Mouse (Mus musculus) midbrain, embryonic 10.5 days (tissue): ENCODE data around the gene Gm7697. TPM values are rescaled to one million over a fixed set of nuclear protein-coding genes. Genes with fewer than 3 reads are reported as not detected.
"Not testable (repeated sequence)": the region's sequence is repeated elsewhere in the genome, so short reads cannot be mapped to it uniquely, and the experiment has no call there.

Experiments used
- DNase-seq: peaks from one replicate; pipeline ENCODE4 v3.0.0-alpha.2; 2017; ENCODE audit warnings: low spot score
- H3K27ac ChIP-seq: fragments of 300-500 bp; sonication (generic); replicated peaks from 2 replicates; pipeline ENCODE4 v1.5.1; 2016; ENCODE audit warnings: mild to moderate bottlenecking
- H3K27me3 ChIP-seq: fragments of 300-500 bp; sonication (generic); 2 replicates; pipeline ENCODE4 v1.6.1; 2016; ENCODE audit warnings: low read depth, mild to moderate bottlenecking; ENCODE audit not compliant: poor library complexity, severe bottlenecking
- H3K36me3 ChIP-seq: fragments of 300-500 bp; sonication (generic); 2 replicates; pipeline ENCODE4 v1.6.1; 2016; ENCODE audit warnings: mild to moderate bottlenecking, moderate library complexity
- H3K4me1 ChIP-seq: fragments of 300-500 bp; sonication (generic); 2 replicates; pipeline ENCODE4 v1.6.1; 2016
- H3K4me3 ChIP-seq: fragments of 300-500 bp; sonication (generic); 2 replicates; pipeline ENCODE4 v1.5.1; 2016; ENCODE audit warnings: mild to moderate bottlenecking, moderate library complexity
- H3K9me3 ChIP-seq: fragments of 300-500 bp; sonication (generic); replicated peaks from 2 replicates; pipeline ENCODE4 v1.6.1; 2016; ENCODE audit warnings: mild to moderate bottlenecking
- WGBS: fragments of 180-500 bp; shearing (Covaris S2); methylation state at CpG from one replicate; pipeline ENCODE4 v1.1.7; 2016; 5-methylcytosine and 5-hydroxymethylcytosine counted together
- polyA plus RNA-seq: library from polyadenylated mRNA; unstranded; fragments of >200 nt; fragmentation: Nextera tagmentation; extraction: Ambion mirVana; gene quantifications from 2 replicates; pipeline ENCODE4 v1.2.1, GENCODE M21; 2016

Gm7697 gene
- not detected in 2 replicates for polyA plus RNA-seq

DNA sequence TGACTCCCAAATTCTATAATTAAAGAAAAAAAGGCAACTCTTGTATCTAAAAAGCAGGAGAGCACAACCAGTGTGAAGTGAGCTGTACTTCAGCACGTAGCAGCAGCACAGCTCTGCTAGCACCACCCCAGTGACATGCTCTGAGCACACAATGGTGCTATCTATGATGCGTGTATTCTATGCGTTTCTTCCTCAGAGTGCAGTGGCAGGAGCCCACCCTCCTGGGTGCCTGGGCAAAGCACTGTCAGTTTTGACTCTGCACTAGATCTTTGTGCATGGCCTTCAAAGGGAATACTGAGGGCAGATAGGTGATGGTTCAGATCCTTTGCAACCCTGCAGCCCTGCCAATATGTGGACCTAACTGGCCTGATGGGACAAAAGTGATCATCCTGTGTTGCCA is at the start of gene Gm7697:
Gene Gm7697, minus strand, starts transcription at position 101 of the 400 bp plus-strand sequence.
- not testable (repeated sequence) for DNase-seq, H3K36me3 ChIP-seq, H3K9me3 ChIP-seq, H3K4me1 ChIP-seq, H3K27me3 ChIP-seq, H3K27ac ChIP-seq, H3K4me3 ChIP-seq
- 94% methylated on average over 2 of the region's 3 CpGs for WGBS

DNA sequence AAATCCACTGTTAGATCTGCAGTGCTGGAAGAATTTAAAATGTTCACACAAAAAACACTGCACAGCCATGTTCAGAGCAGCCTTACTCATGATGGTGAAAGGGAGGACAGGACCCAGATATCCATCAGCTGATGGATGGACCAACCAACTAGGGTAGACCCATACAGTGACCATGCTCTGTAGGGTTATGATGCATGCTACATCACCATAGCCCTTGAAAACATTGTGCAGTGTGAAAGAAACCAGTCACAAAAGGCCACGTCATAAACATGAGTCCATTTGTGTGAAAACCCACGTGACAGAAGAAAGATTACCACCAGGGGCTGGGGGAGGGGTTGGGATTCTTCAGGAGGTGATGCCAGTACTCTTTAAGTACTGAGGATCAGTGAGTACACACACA is 28.5 kb upstream of the Gm7697 start:
- H3K36me3 ChIP-seq, H3K27me3 ChIP-seq, H3K9me3 ChIP-seq, H3K27ac ChIP-seq, DNase-seq, H3K4me3 ChIP-seq, H3K4me1 ChIP-seq: not testable (repeated sequence)
- WGBS = 50% methylated on average over 2 of the region's 2 CpGs

GRCm38 (mm10) chr8:69549556-69549955 is 26.8 kb upstream of the Gm7697 start:
- WGBS = 15% methylated on average over 8 of the region's 8 CpGs
- not testable (repeated sequence) for H3K4me3 ChIP-seq, H3K36me3 ChIP-seq

DNA sequence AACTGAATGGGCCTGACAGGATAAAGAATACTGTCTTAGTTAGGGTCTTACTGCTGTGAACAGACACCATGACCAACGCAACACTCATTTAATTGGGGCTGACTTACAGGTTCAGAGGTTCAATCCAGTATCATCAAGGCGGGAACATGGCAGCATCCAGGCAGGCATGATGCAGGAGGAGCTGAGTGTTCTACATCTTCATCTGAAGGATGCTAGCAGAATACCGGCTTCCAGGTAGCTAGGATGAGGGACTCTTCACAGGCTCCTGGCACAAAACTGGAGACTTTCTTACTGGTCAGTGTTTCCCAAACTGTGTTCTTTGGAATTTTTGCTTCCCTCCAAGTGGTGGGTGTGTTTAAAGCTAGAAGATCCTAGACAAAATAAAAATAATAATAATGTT is 25.3 kb upstream of the Gm7697 start:
- not testable (repeated sequence) for H3K4me1 ChIP-seq, H3K27ac ChIP-seq, H3K4me3 ChIP-seq, H3K27me3 ChIP-seq, H3K9me3 ChIP-seq, H3K36me3 ChIP-seq, DNase-seq
- WGBS = 89% methylated on average over 3 of the region's 3 CpGs

More at GRCm38 (mm10) chr8:69549556-69549955, 26.8 kb upstream of the Gm7697 start:
- H3K27me3 ChIP-seq, H3K27ac ChIP-seq, H3K4me1 ChIP-seq, H3K9me3 ChIP-seq: not testable (repeated sequence)
- DNase-seq = peak; percentile 52

GRCm38 (mm10) chr8:69547208-69547607 is 24.4 kb upstream of the Gm7697 start:
- H3K36me3 ChIP-seq, H3K27me3 ChIP-seq, DNase-seq, H3K27ac ChIP-seq, H3K4me3 ChIP-seq, H3K9me3 ChIP-seq, H3K4me1 ChIP-seq: not testable (repeated sequence)
- WGBS = 76% methylated on average over 7 of the region's 7 CpGs

- not testable (repeated sequence) for H3K4me3 ChIP-seq, H3K36me3 ChIP-seq, H3K27me3 ChIP-seq, H3K9me3 ChIP-seq, H3K27ac ChIP-seq, H3K4me1 ChIP-seq, DNase-seq
- WGBS = 50% methylated on average over 1 of the region's 1 CpGs
These were observed 22.2 kb upstream of the Gm7697 start for GRCm38 (mm10) chr8:69545020-69545419.

DNA sequence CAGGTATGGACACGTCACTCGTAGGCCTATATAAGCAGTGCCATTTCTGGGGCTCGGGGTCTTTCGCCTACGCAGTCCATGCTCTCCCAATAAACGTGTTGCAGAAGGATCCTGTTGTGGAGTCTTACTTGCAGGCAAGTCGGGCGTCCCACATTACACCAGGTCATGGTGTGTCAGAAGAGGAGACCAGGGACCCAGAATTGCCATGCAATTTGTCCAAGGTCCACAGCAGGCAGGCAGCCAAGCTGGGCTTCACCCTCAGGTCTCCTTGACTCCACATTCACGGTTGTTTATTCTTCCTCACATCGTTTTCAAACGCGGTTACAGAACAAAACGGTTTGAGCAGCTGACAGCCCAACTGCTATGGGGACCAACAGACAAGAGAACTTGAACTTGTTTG is 21.7 kb upstream of the Gm7697 start:
- 90% methylated on average over 13 of the region's 13 CpGs for WGBS
- not testable (repeated sequence) for DNase-seq, H3K4me1 ChIP-seq, H3K4me3 ChIP-seq, H3K27ac ChIP-seq, H3K36me3 ChIP-seq, H3K9me3 ChIP-seq, H3K27me3 ChIP-seq

DNA sequence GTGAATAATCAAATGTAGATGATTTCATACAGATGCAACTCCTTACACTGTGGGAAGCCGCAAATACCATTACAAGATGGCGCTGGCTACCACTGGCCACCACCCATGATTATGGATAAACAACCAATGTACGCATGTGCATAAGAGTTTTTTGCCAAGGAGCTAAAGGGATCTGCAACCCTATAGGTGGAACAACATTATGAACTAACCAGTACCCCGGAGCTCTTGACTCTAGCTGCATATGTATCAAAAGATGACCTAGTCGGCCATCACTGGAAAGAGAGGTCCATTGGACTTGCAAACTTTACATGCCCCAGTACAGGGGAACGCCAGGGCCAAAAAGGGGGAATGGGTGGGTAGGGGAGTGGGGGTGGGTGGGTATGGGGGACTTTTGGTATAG is 21.2 kb upstream of the Gm7697 start:
- H3K27me3 ChIP-seq, H3K9me3 ChIP-seq, H3K36me3 ChIP-seq, H3K4me1 ChIP-seq, DNase-seq, H3K27ac ChIP-seq, H3K4me3 ChIP-seq: not testable (repeated sequence)
- 91% methylated on average over 6 of the region's 6 CpGs for WGBS

DNA sequence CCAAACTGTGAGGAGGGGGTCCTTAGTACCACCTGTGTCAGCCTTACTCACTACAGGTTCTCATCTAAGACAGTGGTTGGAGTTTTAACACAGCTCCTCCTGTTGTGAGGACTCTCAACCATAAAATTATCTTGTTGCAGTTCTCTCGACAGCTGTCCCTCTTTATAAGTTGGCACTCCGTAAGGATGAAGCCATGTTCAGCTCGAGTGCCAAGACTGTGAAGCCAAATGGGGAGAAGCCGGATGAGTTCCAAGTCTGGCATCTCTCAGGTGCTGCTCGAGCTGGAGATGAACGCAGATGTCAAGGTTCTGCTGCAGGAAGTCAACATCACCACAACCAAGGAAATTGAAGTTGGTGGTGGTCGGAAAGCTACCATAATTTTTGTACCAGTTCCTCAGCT is 18.0 kb upstream of the Gm7697 start:
- H3K4me3 ChIP-seq, H3K27me3 ChIP-seq, H3K4me1 ChIP-seq, H3K36me3 ChIP-seq, H3K9me3 ChIP-seq, H3K27ac ChIP-seq, DNase-seq: not testable (repeated sequence)
- 91% methylated on average over 7 of the region's 7 CpGs for WGBS

- not testable (repeated sequence) for DNase-seq
These were observed 17.6 kb upstream of the Gm7697 start for GRCm38 (mm10) chr8:69540331-69540730.

DNA sequence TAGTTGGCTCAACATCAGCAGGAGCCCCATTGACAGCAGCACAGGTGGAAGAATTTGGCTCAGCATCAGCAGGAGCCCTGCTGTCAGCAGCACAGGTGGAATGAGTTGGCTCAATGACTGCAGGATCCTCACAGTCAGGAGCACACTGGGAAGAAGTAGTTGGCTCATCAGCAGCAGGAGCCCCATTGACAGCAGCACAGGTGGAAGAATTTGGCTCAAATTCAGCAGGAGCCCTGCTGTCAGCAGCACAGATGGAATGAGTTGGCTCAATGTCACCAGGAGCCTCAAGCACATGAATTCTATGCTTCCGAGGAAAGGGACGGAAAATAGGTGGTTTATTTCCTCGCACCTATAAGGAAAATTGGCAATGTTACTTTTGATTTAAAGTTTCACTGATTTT is 47.8 kb downstream of the Gm7697 start:
- not testable (repeated sequence) for DNase-seq, H3K36me3 ChIP-seq, H3K4me3 ChIP-seq, H3K27me3 ChIP-seq, H3K4me1 ChIP-seq, H3K9me3 ChIP-seq, H3K27ac ChIP-seq
- 73% methylated on average over 3 of the region's 3 CpGs for WGBS

More at GRCm38 (mm10) chr8:69540331-69540730, 17.6 kb upstream of the Gm7697 start:
- H3K4me1 ChIP-seq, H3K27ac ChIP-seq, H3K36me3 ChIP-seq, H3K9me3 ChIP-seq, H3K27me3 ChIP-seq, H3K4me3 ChIP-seq: not testable (repeated sequence)
- WGBS = 59% methylated on average over 1 of the region's 1 CpGs

DNA sequence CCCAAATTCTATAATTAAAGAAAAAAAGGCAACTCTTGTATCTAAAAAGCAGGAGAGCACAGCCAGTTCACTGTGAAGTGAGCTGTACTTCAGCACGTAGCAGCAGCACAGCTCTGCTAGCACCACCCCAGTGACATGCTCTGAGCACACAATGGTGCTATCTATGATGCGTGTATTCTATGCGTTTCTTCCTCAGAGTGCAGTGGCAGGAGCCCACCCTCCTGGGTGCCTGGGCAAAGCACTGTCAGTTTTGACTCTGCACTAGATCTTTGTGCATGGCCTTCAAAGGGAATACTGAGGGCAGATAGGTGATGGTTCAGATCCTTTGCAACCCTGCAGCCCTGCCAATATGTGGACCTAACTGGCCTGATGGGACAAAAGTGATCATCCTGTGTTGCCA is 69.3 kb downstream of the Gm7697 start, which contains the start of gene Gm9495:
Gene Gm9495, minus strand, starts transcription at position 101 of the 400 bp plus-strand sequence.
- H3K4me1 ChIP-seq, H3K27me3 ChIP-seq, H3K9me3 ChIP-seq, H3K27ac ChIP-seq, H3K36me3 ChIP-seq, DNase-seq, H3K4me3 ChIP-seq: not testable (repeated sequence)
- WGBS = 92% methylated on average over 3 of the region's 3 CpGs
